Mouse (Mus musculus) embryonic stem cell, embryonic (primary cell): ENCODE measurements around the gene Stoml3.

ENCODE experiments used
- CTCF ChIA-PET, 4 experiments: fragments of 300-600 bp in 2 of 4; fragments of 350-600 bp in 2 of 4; sonication (Branson Sonifier 250); formaldehyde crosslinking; loops; one replicate each; lab custom pipeline; 2022; ENCODE audit warnings: inconsistent platforms in 2 of 4; lab: Charles Lee
- POLR2A ChIA-PET, 4 experiments: fragments of 300-600 bp in 2 of 4; fragments of 350-600 bp in 2 of 4; sonication (Branson Sonifier 250); formaldehyde crosslinking; loops; one replicate each; lab custom pipeline; 2022; ENCODE audit warnings: antibody characterized with exemption in 4 of 4, inconsistent platforms in 1 of 4; lab: Charles Lee

The Stoml3 gene

DNA sequence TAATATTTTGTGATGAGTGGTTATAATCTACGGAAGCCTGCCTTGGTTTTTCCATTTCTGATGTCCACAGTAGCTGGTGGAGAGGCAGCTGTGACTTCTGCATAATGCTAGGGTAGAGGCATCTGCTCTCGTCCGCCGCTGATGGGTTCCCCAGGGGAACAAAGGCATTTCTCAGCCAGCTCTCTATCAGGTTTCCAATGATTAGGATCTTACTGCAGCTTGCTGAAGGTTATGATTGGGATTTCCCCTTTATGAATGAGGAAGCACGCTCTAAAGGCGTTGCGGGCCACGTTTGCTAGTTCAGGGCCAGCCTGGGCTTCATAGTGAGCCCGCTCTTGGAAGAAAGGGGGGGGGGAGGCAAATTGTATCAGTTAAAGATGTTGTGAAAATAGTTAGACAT is 22.0 kb upstream of the Stoml3 start:
- CTCF ChIA-PET: interaction anchor here in 1 of 4 experiments (0.7 kb wide), 1 partner anchor 68 kb away, joined by 4 read pairs; no protein-coding TSS in a partner anchor
- POLR2A ChIA-PET: interaction anchor here in 3 of 4 experiments (0.6 to 6.3 kb wide), 10 partner anchors 9 to 178 kb away, joined by 3 to 56 read pairs (median 4); no protein-coding TSS in a partner anchor

DNA sequence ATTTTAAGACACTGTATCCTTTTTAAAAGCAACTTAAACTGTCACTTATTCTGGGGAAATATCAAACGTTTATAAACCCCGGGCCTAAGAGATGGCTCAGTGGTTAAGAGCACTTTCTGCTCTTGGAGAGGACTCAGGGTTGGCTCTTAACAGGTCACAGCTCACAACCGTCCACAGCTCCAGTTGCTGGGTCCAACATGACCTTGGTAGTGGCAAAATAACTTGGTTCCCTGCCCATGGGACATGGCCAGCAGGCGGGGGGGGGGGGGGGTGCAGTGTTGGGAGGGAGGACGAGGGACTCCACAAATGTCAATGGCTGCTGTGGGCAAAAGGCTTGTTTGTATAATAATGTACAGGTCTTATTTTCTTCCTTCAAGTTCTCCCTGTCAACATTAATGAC is 21.1 kb upstream of the Stoml3 start:
- ChIA-PET POLR2A (interaction anchor here in 2 of 4 experiments (0.7 to 6.3 kb wide), 6 partner anchors 8 to 88 kb away, joined by 3 to 56 read pairs (median 6); no protein-coding TSS in a partner anchor), CTCF (no interaction called here)

DNA sequence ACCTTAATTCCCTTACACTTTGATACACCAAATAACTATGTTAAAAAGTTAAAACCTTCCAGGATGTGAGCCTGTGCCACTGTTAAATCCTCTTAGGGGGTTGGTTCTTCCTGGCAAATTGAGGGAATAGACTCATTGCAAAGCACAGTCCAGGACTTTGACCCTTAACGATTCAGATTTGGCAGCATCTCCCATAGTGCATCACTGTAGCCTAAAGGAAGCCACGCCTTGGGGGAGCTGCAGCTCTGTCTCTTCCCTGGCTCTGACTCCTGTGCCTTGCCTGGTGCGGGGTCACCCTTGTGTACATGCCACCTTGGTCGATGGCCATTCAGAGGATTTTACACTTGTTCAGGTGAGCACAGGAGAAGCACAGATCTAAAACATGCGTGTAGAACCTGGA is 18.8 kb upstream of the Stoml3 start:
- ChIA-PET POLR2A (interaction anchor here in 2 of 4 experiments (0.6 to 2.2 kb wide), 9 partner anchors 10 to 197 kb away, joined by 3 to 7 read pairs (median 5); no protein-coding TSS in a partner anchor), CTCF (no interaction called here)

DNA sequence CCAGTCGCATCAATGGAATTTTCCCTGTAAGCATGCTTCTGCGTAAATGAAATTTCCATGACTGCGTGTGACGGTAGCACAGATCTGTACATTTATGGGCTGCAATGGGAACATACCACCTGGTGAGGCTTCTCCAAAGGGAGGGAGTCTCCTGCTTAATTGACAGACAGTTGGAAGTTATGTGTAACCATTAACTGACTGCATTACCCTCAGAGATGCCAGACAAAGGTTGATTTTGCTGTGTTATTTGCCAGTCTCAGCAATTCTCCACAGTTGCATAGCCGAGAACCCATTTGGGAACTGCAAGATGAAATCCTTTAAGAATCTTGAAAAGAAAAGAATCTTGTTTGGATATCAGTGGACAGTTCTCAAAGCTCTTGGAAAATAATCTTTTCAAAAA is 16.4 kb upstream of the Stoml3 start:
- ChIA-PET POLR2A (interaction anchor here in 1 of 4 experiments (1.0 kb wide), 1 partner anchor 8 kb away, joined by 3 read pairs; the partner anchor contains the start of gene Proser1), CTCF (no interaction called here)

DNA sequence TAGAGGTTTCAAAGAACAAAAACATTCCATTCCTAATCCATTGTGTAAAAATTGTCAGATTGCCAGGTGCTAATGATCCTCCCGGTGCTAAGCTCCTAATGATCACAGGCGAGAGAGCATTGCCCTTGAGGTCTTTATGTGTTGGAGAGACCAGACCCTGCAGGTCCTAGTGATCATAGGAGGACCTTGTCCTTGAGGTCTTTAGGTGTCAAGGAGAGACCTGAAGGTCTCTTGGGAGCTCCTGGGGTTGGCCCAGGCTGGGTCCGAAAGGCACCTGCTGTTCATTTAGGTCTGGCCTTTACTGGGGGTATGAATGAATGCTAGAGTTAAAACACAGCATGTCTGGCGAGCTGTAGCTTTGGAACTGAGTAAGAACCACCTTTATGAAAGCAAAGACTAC is 14.3 kb upstream of the Stoml3 start:
- POLR2A ChIA-PET: interaction anchor here in 2 of 4 experiments (0.7 to 1.9 kb wide), 4 partner anchors 9 to 17 kb away, joined by 3 to 8 read pairs (median 4); no protein-coding TSS in a partner anchor
- CTCF ChIA-PET: interaction anchor here in 2 of 4 experiments (1.0 to 1.4 kb wide), 3 partner anchors 10 to 26 kb away, joined by 3 read pairs; partner anchors contain the start of gene Proser1 (in 1 of the 2)

GRCm38 (mm10) chr3:53475889-53476288 is 12.6 kb upstream of the Stoml3 start:
- ChIA-PET CTCF (interaction anchor here in 2 of 4 experiments (0.6 to 2.2 kb wide), 2 partner anchors 15 to 1422 kb away, joined by 6 to 7 read pairs; no protein-coding TSS in a partner anchor), POLR2A (interaction anchor here in 2 of 4 experiments (1.5 to 3.8 kb wide), 2 partner anchors 9 to 12 kb away, joined by 4 to 20 read pairs; partner anchors contain the start of genes Nhlrc3 (in 1 of the 2) and Proser1 (in 1 of the 2))

DNA sequence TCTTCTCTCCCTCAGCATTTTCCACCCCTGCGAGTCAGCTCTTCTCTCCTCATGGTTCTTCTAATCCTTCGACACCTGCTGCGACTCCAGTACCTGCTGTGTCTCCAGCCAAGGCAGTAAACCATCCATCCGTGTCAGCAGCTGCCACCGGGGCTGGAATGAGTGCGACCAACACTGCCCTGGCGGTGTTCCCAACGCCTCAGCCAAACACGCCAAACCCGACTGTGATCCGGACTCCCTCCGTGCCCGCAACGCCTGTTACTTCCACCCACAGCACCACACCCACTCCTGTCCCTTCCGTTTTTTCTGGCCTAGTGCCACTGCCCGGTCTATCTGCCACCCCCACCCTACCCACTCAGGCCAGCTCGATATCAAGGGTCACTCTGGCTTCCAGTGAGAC is 11.0 kb upstream of the Stoml3 start:
- POLR2A ChIA-PET: interaction anchor here in 2 of 4 experiments (1.1 to 3.8 kb wide), 2 partner anchors 12 to 13 kb away, joined by 3 to 20 read pairs; partner anchors contain the start of genes Nhlrc3 (in 1 of the 2) and Proser1 (in 1 of the 2)
- CTCF ChIA-PET: interaction anchor here in 2 of 4 experiments (0.8 to 2.2 kb wide), 3 partner anchors 13 to 23 kb away, joined by 3 to 6 read pairs (median 4); no protein-coding TSS in a partner anchor

DNA sequence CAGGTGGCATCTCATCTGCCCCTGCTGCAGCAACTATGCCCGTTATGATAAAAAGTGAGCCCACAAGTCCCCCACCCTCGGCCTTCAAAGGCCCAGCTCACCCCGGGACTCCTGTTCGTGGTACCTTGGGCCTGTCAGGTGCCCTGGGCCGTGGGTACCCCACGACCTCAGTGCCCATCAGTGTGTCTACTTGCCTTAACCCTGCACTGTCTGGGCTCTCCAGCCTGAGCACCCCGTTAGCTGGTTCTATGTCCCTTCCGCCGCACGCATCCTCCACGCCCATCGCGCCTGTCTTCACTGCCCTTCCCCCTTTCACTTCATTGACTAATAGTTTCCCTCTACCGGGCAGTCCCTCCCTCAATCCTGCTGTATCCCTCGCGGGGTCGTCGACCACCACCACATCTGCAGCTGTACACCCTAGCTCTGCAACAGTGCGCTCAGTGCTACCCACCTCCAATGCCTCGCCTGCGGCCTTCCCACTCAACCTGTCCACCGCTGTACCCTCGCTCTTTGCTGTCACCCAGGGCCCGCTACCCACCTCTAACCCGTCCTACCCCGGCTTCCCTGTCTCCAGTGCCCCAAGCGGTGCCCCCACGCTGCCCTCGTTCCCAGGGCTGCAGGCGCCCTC is 9.9 kb upstream of the Stoml3 start:
- ChIA-PET POLR2A (interaction anchor here (0.5 to 3.8 kb wide), 10 partner anchors 9 to 149 kb away, joined by 3 to 20 read pairs (median 3); partner anchors contain the start of genes Proser1 (in 3 of the 4) and Nhlrc3 (in 2 of the 4)), CTCF (interaction anchor here in 1 of 4 experiments (0.5 to 0.8 kb wide), 2 partner anchors 30 to 1283 kb away, joined by 3 read pairs; no protein-coding TSS in a partner anchor)

DNA sequence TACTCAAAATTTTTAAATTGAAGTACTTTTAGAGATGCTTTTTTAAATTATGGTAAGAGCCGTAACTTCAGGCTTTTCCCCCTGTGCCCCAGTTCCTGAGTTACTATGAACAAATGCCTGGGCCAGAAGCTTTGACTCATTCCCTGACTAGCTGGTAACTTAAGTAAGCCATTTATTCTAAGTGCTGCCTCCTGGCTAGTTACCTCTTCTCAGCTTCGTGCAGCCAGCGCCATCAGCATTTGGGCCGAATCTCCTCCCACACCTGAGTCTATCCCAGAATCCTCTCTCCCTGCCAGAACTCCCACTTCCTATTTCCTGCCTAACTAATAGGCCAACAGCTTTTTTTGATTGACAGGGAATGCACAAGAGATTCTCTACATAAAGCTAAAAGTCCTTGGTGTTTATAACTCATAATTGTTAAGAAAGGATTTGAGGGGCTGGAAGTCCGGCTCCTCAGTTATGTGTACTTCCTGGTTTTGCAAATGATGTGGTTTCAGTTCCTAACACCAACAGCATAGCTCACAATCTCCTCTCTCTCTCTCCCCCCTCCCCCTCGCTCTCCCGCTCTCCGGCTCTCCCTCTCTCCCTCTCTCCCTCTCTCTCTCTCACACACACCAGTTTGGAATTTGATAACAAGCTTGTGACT is 4.9 kb upstream of the Stoml3 start:
- CTCF ChIA-PET: interaction anchor here in 1 of 4 experiments (0.7 kb wide), 1 partner anchor 170 kb away, joined by 3 read pairs; no protein-coding TSS in a partner anchor
- POLR2A ChIA-PET: interaction anchor here in 2 of 4 experiments (0.6 to 1.7 kb wide), 10 partner anchors 9 to 238 kb away, joined by 3 to 7 read pairs (median 3); partner anchors contain the start of gene Proser1 (in 1 of the 2)

DNA sequence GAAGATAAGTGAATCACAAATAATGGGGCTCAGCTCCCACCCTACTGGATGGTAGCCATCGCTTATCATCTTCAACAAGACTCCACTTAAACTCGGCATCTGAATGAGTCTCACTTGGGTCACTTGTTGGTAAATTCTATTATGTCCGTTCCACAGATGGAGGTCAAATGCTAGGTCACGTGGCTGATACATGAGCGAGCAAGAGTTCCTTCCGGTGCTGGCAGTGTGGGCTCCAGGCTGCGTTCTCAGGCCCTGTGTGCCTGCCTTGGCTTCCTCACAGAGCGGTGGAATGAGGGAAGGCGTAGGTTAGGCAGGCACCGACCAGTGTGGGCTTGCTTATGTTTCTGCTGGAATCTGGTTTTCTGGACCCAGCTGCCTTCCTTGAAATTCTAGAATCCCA is 1.9 kb upstream of the Stoml3 start:
- ChIA-PET POLR2A (interaction anchor here in 2 of 4 experiments (1.1 to 1.5 kb wide), 2 partner anchors 12 to 23 kb away, joined by 3 read pairs; partner anchors contain the start of gene Proser1 (in 1 of the 2)), CTCF (interaction anchor here in 2 of 4 experiments (0.6 kb wide), 2 partner anchors 9 to 1605 kb away, joined by 5 read pairs; no protein-coding TSS in a partner anchor)

- CTCF ChIA-PET: interaction anchor here in 2 of 4 experiments (0.6 kb wide), 2 partner anchors 9 to 1605 kb away, joined by 5 read pairs; no protein-coding TSS in a partner anchor
- POLR2A ChIA-PET: interaction anchor here in 1 of 4 experiments (0.9 kb wide), 1 partner anchor 23 kb away, joined by 3 read pairs; the partner anchor contains the start of gene Proser1
Observed at GRCm38 (mm10) chr3:53486996-53487576, 1.4 kb upstream of the Stoml3 start.

DNA sequence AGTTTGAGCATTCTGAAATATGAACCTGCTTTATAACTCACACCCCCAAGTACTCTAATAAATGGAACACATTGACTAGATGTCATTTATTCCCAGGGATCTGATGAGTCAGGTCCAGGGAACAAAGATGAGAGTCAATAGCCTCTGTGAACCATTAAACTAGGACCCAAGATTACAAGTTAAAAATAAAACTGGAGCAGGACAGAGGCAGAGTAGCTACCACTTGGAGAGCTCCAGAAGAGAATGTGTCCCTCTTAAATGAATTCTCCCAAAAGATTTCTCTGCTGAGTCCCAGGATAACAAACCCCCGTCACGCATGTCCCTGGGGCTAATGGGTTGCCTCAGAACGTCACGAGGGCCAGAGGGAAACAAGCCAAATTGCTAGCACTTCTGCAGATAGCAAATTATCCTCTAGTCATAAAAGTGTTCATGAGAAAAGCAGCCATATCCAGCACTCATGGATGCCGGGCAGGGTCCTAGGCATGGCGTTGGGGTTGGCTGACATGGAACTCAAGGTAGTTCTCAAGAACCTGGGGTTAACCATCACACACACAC is 10.0 kb downstream of the Stoml3 start:
- ChIA-PET POLR2A (interaction anchor here in 1 of 4 experiments (1.5 kb wide), 2 partner anchors 15 to 43 kb away, joined by 3 to 4 read pairs; no protein-coding TSS in a partner anchor), CTCF (no interaction called here)

GRCm38 (mm10) chr3:53502428-53502827 is 14.0 kb downstream of the Stoml3 start:
- CTCF ChIA-PET: no interaction called here
- POLR2A ChIA-PET: no interaction called here

DNA sequence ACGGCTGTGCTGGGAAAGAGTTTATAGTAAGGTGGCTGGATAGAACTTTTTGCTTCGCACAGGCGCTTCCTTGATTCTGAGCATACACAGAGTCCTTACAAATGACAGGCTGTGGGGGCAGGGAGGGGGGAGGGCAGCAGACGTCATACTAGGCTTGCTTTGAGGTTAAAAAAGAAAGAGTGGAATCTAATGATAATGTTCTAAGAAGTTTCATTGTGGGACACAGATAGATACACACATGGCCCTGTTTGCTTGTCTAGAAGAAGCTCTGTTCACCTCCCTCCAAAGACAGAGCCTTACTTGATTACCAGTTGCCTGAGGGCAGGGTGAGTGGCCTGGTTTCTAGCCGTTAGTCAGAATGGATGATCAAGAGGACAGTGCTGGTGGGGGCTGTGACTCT is 24.6 kb downstream of the Stoml3 start:
- CTCF ChIA-PET: no interaction called here
- POLR2A ChIA-PET: no interaction called here

- ChIA-PET POLR2A (no interaction called here), CTCF (no interaction called here)
Observed at GRCm38 (mm10) chr3:53514221-53515065, 26.0 kb downstream of the Stoml3 start.

DNA sequence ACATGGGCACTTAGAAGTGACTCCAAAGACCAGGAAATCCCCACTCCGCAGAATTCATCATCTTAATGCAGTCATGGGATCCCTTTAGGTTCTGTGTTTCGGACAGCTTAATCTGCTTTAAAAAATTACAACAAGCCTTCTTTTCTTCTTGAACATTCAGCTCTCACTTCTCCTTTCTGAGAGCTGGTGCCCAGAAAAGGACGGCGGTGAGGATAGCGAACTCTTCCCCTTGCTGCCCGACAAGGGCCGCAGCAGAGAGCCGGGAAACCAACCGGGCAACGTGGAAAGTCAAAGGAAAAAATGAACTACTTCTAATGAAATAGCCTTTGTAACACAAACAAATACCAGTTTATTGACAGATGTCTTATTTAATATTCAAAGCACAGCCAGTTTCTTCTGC is 34.3 kb downstream of the Stoml3 start:
- CTCF ChIA-PET: no interaction called here
- POLR2A ChIA-PET: no interaction called here

- ChIA-PET POLR2A (interaction anchor here in 3 of 4 experiments (0.5 to 1.1 kb wide), 6 partner anchors 9 to 1144 kb away, joined by 3 to 5 read pairs (median 4); no protein-coding TSS in a partner anchor), CTCF (interaction anchor here (0.6 to 2.5 kb wide), 21 partner anchors 15 to 1086 kb away, joined by 3 to 20 read pairs (median 4); partner anchors contain the start of gene Frem2 (in 3 of the 4))
Observed at GRCm38 (mm10) chr3:53525737-53526136, 37.3 kb downstream of the Stoml3 start.
